ENCODE assay signal across 10 mouse cellular contexts in the genomic region with DNA sequence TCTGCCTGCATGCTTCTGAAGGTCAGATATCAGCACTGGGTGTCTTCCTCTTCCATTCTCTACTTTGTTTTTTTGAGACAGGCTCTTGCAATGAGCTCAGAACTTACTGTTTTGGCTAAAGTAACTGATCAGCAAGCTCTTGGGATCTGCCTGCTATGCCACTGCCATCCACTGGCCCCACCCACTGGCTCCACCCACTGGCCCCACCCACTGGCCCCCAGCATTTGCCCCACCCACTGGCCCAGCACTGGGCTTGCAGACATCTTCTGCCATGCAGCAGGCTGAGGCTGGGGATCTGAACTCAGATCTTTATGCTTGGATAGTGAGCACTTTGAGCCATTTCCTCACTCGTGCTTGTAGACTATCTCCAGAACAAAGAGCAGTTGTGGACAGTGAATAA.
A peak's percentile ranks its signal among the peaks of the same experiment; 100 is the strongest.
DNase-seq lines count a peak whose midpoint lies in the region; TF ChIP-seq lines count a peak whose summit lies in the region.
"Had no signal": no experiment of that assay in that cellular context is flagged by ENCODE, and none has a peak within 500 bp of the region (broad histone marks: within the 10 kb centered on the region; RNA-seq: fewer than 3 reads in every experiment).

No protein-coding gene starts in this region.

- no peaks in the 10 kb centered on the region for H3K27me3 ChIP-seq in liver, adult 2 months (ENCODE audit: control insufficient read depth, insufficient read depth, low read length)
- H3K27me3 ChIP-seq: neural tube, embryonic 12.5 days had no signal

- no peak for TF ChIP-seq POLR2A in liver, adult 2 months (IDR thresholded peaks at IDR 0.05; ENCODE audit: extremely low read depth, insufficient read depth, low read length)

- intact Hi-C loops in gastrocnemius, adult 2 months (cut with DNase I), result loop anchor here (5.0 kb wide), 3 partner anchors 93 to 332 kb away; no protein-coding TSS in a partner anchor
- intact Hi-C loops in gastrocnemius, postnatal 14 days (cut with DNase I; ENCODE audit: low total_unique reads), result loop anchor here (5.0 kb wide), 1 partner anchor 282 kb away; no protein-coding TSS in a partner anchor
- intact Hi-C loops in left cerebral cortex, postnatal 36 days (cut with DNase I), result loop anchor here (5.0 kb wide), 1 partner anchor 317 kb away; no protein-coding TSS in a partner anchor

- H3K27ac ChIP-seq in gastrocnemius, adult 2 months, result peak overlapping the region; percentile 35; the same call in 1 of the 2 replicates
- H3K27ac ChIP-seq in liver, adult 2 months (replicated peaks; ENCODE audit: insufficient read depth, low read depth, low read length), result 0 out of 2 replicates have a peak overlapping the region, but pooled peaks have one; percentile 2
- H3K27ac ChIP-seq: limb, embryonic 12.5 days; neural tube, embryonic 12.5 days had no signal

- WGBS in liver, adult 2 months, result 13% methylated on average over 1 of the region's 1 CpGs

- no peak overlapping the region for H3K4me3 ChIP-seq in gastrocnemius, adult 2 months
- no peak overlapping the region for H3K4me3 ChIP-seq in liver, adult 2 months (ENCODE audit: insufficient read depth, low read depth, low read length)
- H3K4me3 ChIP-seq: limb, embryonic 12.5 days; neural tube, embryonic 12.5 days had no signal

- peak; percentile 50 for DNase-seq in gastrocnemius, adult 2 months
- no peak for DNase-seq in gastrocnemius, postnatal 14 days
- peak; percentile 48 for DNase-seq in 3134 (ENCODE audit: extremely low read depth, insufficient read length, low spot score)
- peak; percentile 9 for DNase-seq in c-Kit-negative CD71-positive TER-119-positive erythroid progenitor cells, embryonic 14.5 days (ENCODE audit: low read depth, low spot score)
- DNase-seq in liver, adult 2 months (ENCODE audit: extremely low read depth, low read depth, low spot score), result peak; percentile 60
- DNase-seq in Muller cell, postnatal 12 days (ENCODE audit: inconsistent ontology term), result no peak
- DNase-seq in cerebellum, adult 9-10 months, result no peak
- DNase-seq in left cerebral cortex, postnatal 36 days (ENCODE audit: low spot score in 2 of 2), result no peak

- H3K4me1 ChIP-seq in liver, adult 2 months (ENCODE audit: control insufficient read depth, insufficient read depth, low read length), result peaks cover 13% of the 10 kb centered on the region
- H3K4me1 ChIP-seq: limb, embryonic 12.5 days; neural tube, embryonic 12.5 days had no signal

- no peaks in the 10 kb centered on the region for H3K79me2 ChIP-seq in liver, adult 2 months (ENCODE audit: control insufficient read depth, insufficient read depth, low read length)

- no peak for TF ChIP-seq CTCF in gastrocnemius, adult 2 months (IDR thresholded peaks at IDR 0.05)
- no peak for TF ChIP-seq CTCF in liver, adult 2 months (IDR thresholded peaks at IDR 0.05; ENCODE audit: low read depth, low read length)

- H3K9ac ChIP-seq in liver, adult 2 months (ENCODE audit: low read depth, low read length), result no peak overlapping the region
- H3K9ac ChIP-seq: limb, embryonic 12.5 days; neural tube, embryonic 12.5 days had no signal

- H3K36me3 ChIP-seq in liver, adult 2 months (ENCODE audit: control insufficient read depth, insufficient read depth, low read length), result peaks cover 35% of the 10 kb centered on the region
- H3K36me3 ChIP-seq: limb, embryonic 12.5 days; neural tube, embryonic 12.5 days had no signal

Comparison
In these comparisons a context has a peak if more than half of its experiments do, and no peak if none do; other contexts are left out.
1. DNase-seq: peak in gastrocnemius, adult 2 months (single experiment), 3134 (single experiment), c-Kit-negative CD71-positive TER-119-positive erythroid progenitor cells, embryonic 14.5 days (single experiment) and liver, adult 2 months (single experiment); none in gastrocnemius, postnatal 14 days (single experiment), Muller cell, postnatal 12 days (single experiment), cerebellum, adult 9-10 months (single experiment) and left cerebral cortex, postnatal 36 days (0 of 2).